Mouse (Mus musculus) lung, postnatal 4 days (tissue): ENCODE results near the gene Ifrd2.
A peak's percentile ranks its signal among the peaks of the same experiment; 100 is the strongest.

ENCODE experiments used
- DNase-seq, 2 experiments: peaks; one replicate each; pipeline ENCODE4 v3.0.0; 2021

Gene Ifrd2

DNA sequence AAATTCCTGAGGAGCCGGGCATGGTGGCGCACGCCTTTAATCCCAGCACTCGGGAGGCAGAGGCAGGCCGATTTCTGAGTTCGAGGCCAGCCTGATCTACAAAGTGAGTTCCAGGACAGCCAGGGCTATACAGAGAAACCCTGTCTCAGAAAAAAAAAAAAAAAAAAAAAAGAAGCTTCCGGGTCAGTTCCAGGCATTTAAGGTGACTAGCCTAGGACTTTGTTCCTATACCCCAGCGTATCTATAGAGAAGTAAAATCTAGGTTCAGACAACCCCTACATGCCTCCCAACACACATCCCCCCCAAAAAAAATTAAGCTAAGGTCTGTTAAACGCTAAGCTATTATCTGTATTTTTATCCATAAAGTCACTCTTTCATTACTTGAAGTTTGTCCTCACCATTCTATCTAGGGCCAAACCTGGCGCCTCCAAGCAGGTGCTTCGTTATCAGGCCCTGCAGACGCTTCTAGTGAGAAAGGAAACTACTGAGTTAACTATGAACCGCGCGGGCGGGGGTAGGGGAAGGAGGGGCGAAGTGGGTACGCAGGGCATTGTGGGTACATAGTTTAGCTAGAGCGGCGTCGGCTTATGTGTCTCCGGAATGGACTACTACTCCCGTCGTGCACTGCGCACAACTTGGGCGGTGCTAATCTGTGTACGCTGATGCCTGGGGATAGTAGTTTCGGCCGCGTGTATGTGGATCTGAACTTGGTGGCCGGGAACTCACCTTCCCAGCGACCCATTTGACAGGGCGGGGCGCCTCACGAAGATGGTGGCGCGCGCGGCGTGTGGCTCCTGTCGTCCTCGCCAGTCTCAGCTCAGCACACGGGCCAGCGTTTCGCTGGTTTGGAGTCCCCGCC is at the start of gene Ifrd2:
Gene Ifrd2, plus strand, starts transcription at position 669 of the 859 bp plus-strand sequence.
- DNase-seq = peak; percentile 98 to 99

GRCm38 (mm10) chr9:107538231-107538630 is 49.2 kb upstream of the Ifrd2 start:
- no peak for DNase-seq

- DNase-seq = no peak
Measured at GRCm38 (mm10) chr9:107538711-107539110, 48.7 kb upstream of the Ifrd2 start.

- DNase-seq = peak in 1 of 2 experiments; percentile 20
Measured at GRCm38 (mm10) chr9:107539940-107540339, 47.5 kb upstream of the Ifrd2 start.

DNA sequence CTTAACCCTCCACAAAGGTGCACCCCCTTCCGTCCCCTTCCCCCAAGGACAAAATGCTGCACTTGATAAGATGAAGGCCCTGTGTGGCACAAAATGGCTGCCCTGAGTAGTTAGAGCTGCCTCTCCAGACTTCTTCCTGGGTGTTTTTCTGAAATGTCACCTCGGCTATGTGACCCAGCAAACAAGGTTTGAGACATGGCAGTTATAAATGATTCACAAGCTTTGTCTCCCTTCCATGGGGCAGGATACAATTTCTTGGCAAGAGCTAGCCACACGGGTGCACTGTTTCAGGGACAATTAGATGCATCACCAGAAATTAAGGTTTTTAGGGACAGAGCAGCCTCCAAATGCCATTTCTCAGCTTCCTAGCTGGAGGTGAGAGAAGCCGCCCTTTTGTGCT is 47.0 kb upstream of the Ifrd2 start:
- DNase-seq = no peak

GRCm38 (mm10) chr9:107541005-107541404 is 46.4 kb upstream of the Ifrd2 start:
- no peak for DNase-seq

DNA sequence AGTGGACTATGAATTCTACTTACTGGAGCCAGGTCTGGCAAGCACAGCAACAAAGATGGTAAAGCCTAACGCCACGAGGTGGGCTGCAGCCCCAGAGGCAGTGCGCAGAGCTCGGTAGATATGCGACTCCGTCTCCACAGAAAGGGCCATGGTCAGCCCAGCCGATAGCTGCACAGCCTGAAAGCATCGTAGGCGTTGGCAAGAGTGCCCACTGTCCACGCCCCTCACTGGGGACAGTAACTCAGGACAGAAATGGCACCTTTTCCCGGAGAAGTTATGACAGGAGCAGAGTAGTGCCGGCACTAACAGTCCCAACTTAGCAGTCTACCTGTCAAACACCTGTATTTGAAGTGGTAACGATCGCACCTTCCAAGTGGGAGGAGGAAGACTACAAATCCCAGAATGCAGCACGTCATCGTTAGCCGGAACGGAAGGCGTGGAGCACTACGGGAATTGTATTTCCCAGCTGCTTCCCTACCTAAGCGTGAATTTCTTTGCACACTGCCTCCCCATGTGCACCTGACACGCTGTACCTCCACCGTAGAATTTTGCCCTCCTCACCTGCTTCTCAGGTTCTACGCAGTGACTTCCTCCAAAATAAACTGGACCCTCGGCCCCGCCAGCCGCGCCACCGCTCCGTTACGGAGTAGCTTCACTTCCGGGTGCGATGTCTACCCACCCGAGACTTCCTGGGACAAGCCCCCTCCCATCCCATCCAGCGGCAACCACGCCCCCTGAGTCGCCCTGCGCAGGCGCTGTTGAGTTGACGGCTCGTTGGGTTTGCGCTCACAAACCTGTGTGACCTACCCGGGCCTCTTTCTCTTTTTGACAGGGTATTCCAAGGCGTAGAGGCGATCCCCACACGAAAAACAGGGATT is 45.7 kb upstream of the Ifrd2 start, which contains the start of the genes Cyb561d2 and Nprl2:
Gene Cyb561d2, minus strand, starts transcription at position 720 of the 878 bp plus-strand sequence.
Gene Nprl2, plus strand, starts transcription at position 753 of the 878 bp plus-strand sequence.
- DNase-seq = peak; percentile 95 to 96

GRCm38 (mm10) chr9:107542352-107542686 is 45.1 kb upstream of the Ifrd2 start:
- DNase-seq = no peak

GRCm38 (mm10) chr9:107542721-107543120 is 44.7 kb upstream of the Ifrd2 start:
- DNase-seq = no peak

- peak in 1 of 2 experiments; percentile 23 for DNase-seq
Measured at GRCm38 (mm10) chr9:107543299-107543698, 44.1 kb upstream of the Ifrd2 start.

DNA sequence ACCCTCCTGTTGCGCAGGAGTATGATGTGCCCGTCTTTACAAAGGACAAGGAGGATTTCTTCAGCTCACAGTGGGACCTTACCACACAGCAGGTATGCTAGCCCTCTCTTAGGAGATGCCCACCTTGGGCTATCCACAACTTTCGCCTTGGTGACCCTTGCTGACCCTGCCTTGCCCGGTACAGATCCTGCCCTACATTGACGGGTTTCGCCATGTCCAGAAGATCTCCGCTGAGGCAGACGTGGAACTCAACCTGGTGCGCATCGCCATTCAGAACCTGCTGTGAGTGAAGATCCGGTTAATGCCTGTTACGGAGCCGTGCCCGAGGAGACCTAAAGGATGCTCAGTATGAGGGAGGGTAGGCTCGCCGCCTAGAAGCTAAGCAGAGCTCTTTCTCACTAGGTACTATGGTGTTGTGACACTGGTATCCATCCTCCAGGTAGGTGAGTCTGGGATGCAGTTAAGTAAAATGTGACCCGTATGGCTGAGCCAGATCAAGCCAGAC is 43.2 kb upstream of the Ifrd2 start:
- DNase-seq = peak in 1 of 2 experiments; percentile 22

DNA sequence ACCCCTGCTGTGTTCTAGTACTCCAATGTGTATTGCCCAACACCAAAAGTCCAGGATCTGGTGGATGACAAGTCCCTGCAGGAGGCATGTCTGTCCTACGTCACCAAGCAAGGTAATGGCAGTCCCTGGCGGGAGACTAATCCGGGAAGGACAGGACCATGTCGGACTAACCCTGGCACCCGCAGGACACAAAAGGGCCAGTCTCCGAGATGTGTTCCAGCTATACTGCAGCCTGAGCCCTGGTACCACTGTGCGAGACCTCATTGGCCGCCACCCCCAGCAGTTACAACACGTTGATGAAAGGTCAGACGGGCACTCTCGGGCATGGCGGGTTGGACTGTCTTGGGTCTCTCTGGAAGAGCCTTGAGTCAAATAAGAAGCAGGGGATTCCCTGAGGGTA is 42.7 kb upstream of the Ifrd2 start:
- DNase-seq = no peak

- DNase-seq = no peak
Measured at GRCm38 (mm10) chr9:107545199-107545598, 42.2 kb upstream of the Ifrd2 start.

DNA sequence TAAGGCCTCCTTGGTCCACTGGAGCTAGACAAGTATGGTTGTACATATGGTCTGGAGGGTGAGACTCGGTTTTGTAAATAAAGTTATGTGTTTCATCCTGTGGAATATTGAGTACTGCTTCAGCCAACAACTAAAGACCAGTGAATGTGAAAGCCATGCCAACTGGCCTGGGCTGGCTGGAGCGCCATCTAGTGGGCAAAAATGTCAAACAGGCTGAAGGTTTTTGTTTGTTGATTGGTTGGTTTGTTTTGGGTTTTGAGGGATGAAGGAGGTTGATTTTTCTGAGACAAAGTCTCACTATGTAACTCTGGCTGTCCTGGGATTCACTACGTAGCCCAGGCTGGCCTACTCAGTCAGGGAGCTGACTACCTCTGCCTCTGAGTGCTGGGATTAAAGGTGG is 41.8 kb upstream of the Ifrd2 start:
- peak; percentile 65 to 84 for DNase-seq

DNA sequence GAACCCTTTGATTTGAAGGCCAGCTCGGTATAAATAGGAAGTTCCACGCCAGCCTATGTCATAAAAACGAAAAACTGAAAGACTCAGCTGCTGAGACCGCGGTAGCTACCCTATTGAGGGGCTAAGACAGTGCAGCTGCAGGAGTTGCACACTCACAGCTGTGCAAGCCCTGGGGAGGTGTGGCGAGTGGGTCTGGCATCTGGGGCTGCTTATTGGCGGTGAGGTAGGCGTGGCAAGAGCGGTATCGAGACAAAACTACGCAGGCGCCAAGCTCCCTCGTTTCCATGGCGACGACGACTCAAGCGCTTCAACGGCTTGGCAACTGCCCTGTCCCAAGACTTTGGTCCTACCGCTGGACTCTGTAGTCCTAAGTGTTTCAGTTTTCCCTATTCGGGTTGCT is 40.4 kb upstream of the Ifrd2 start, which contains the start of gene Zmynd10:
Gene Zmynd10, plus strand, starts transcription at position 273 of the 400 bp plus-strand sequence.
- DNase-seq = peak; percentile 92 to 94

DNA sequence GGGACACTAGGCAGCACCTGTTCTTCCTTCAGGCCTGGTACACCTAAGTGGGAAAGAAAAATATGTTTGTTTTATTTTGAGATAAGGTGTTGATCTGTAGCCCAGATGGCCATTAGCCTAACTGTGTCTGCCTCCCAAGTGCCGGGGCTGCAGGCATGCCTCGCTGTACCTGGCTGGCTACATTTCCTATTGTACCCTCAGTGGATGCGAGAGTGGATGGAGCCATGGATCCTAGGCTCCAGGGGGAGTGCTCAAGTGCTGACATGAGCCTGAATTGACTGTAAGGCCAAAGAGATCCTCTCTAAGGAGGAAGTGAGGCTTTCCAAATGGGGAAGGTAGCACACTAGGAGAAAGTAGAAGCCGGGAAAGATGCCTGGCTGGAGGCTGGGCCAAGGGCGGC is 39.5 kb upstream of the Ifrd2 start:
- no peak for DNase-seq

- no peak for DNase-seq
Measured at GRCm38 (mm10) chr9:107548820-107549219, 38.6 kb upstream of the Ifrd2 start.

- no peak for DNase-seq
Measured at GRCm38 (mm10) chr9:107549297-107550074, 38.0 kb upstream of the Ifrd2 start.

DNA sequence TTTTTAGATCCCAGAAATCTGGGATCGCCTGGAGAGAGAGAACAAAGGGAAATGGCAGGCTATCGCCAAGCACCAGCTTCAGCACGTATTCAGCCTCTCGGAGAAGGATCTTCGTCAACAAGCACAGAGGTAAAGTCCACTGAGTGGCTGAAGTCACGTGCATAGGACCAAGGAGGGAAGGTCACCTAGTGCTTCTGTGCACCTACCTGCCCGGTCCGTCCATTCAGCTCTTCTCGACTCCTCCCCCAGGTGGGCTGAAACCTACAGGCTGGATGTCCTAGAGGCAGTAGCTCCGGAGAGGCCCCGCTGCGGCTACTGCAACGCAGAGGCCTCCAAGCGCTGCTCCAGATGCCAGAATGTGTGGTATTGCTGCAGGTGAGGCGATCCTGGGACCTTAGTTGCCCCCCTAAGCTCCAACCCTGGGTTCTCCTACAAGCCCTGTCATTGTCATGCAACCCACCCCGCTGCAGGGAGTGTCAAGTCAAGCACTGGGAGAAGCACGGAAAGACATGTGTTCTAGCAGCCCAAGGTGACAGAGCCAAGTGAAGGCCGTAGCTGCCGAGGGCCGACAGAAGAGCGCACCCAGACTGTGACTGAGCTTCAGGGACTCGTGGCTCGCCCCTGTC is 36.8 kb upstream of the Ifrd2 start:
- DNase-seq = peak in 1 of 2 experiments; percentile 59

GRCm38 (mm10) chr9:107551117-107551889 is 36.1 kb upstream of the Ifrd2 start, which contains the start of gene Rassf1:
Gene Rassf1, plus strand, starts transcription at chr9:107551555.
- peak; percentile 79 to 86 for DNase-seq

- no peak for DNase-seq
Measured at GRCm38 (mm10) chr9:107551890-107552355, 35.5 kb upstream of the Ifrd2 start.
